Mouse (Mus musculus): ENCODE data around the gene Alk. TPM values are rescaled to one million over a fixed set of nuclear protein-coding genes. Genes with fewer than 3 reads are reported as not detected.

Gene Alk
- polyA plus RNA-seq, 2 experiments, result 0.02 to 0.03 TPM

- no peaks in the 10 kb centered on the region for H3K4me1 ChIP-seq (replicated peaks; ENCODE audit: control insufficient read depth in 2 of 2, insufficient read depth in 2 of 2, low read length in 1 of 2)
- H3K9ac ChIP-seq (replicated peaks), result no peak overlapping the region
- DNase-seq (ENCODE audit: low read depth in 3 of 3, low spot score in 3 of 3) (no peak), ATAC-seq (ENCODE audit: insufficient read depth) (no peak)
- H3K27me3 ChIP-seq (ENCODE audit: control insufficient read depth, insufficient read depth, low read length), result no peaks in the 10 kb centered on the region
- no peak overlapping the region for H3K27ac ChIP-seq
- H3K36me3 ChIP-seq (replicated peaks; ENCODE audit: control insufficient read depth, insufficient read depth, low read depth), result no peaks in the 10 kb centered on the region
- H3K9me3 ChIP-seq (ENCODE audit: control insufficient read depth, low read length), result no peaks in the 10 kb centered on the region
- 65% methylated on average over 7 of the region's 7 CpGs for WGBS (ENCODE audit: insufficient replicate concordance)
- no peak overlapping the region for H3K4me2 ChIP-seq (ENCODE audit: low read depth)
- TF ChIP-seq EP300 (IDR thresholded peaks at IDR 0.05; ENCODE audit: low read depth) (no peak), CTCF (IDR thresholded peaks at IDR 0.05; ENCODE audit: low read depth) (no peak)
- H3K4me3 ChIP-seq (ENCODE audit: insufficient read depth in 1 of 2, low read depth in 2 of 2, low read length in 2 of 2), result no peak overlapping the region
Measured at GRCm38 (mm10) chr17:72639400-72639799, 35.0 kb upstream of the Alk start.

GRCm38 (mm10) chr17:72606251-72606650, 1.8 kb upstream of the Alk start:
- 14% methylated on average over 4 of the region's 4 CpGs for WGBS (ENCODE audit: insufficient replicate concordance)
- ATAC-seq (ENCODE audit: insufficient read depth) (no peak), DNase-seq (ENCODE audit: low read depth in 3 of 3, low spot score in 3 of 3) (peak; percentile 20 to 34 (median 24))
- H3K9ac ChIP-seq (replicated peaks), result no peak overlapping the region
- H3K9me3 ChIP-seq (ENCODE audit: control insufficient read depth, low read length), result no peaks in the 10 kb centered on the region
- no peaks in the 10 kb centered on the region for H3K4me1 ChIP-seq (replicated peaks; ENCODE audit: control insufficient read depth in 2 of 2, insufficient read depth in 2 of 2, low read length in 1 of 2)
- no peak overlapping the region for H3K4me2 ChIP-seq (ENCODE audit: low read depth)
- H3K27ac ChIP-seq, result no peak overlapping the region
- no peak overlapping the region for H3K4me3 ChIP-seq (ENCODE audit: insufficient read depth in 1 of 2, low read depth in 2 of 2, low read length in 2 of 2)
- peaks cover 16% of the 10 kb centered on the region for H3K27me3 ChIP-seq (ENCODE audit: control insufficient read depth, insufficient read depth, low read length)
- TF ChIP-seq CTCF (IDR thresholded peaks at IDR 0.05; ENCODE audit: low read depth) (peak; percentile 79), EP300 (IDR thresholded peaks at IDR 0.05; ENCODE audit: low read depth) (no peak)
- H3K36me3 ChIP-seq (replicated peaks; ENCODE audit: control insufficient read depth, insufficient read depth, low read depth), result no peaks in the 10 kb centered on the region

- Histone ChIP-seq H3K4me2 (ENCODE audit: low read depth) (peak overlapping the region; percentile 34), H3K4me1 (replicated peaks; ENCODE audit: control insufficient read depth in 2 of 2, insufficient read depth in 2 of 2, low read length in 1 of 2) (no peaks in the 10 kb centered on the region), H3K9ac (replicated peaks) (no peak overlapping the region), H3K27me3 (ENCODE audit: control insufficient read depth, insufficient read depth, low read length) (peaks cover 16% of the 10 kb centered on the region), H3K36me3 (replicated peaks; ENCODE audit: control insufficient read depth, insufficient read depth, low read depth) (no peaks in the 10 kb centered on the region), H3K4me3 (ENCODE audit: insufficient read depth in 1 of 2, low read depth in 2 of 2, low read length in 2 of 2) (peak overlapping the region in 1 of 2 experiments; percentile 16; a peak in 1 of 4 replicates), H3K9me3 (ENCODE audit: control insufficient read depth, low read length) (no peaks in the 10 kb centered on the region), H3K27ac (no peak overlapping the region)
- 2% methylated on average over 51 of the region's 51 CpGs for WGBS (ENCODE audit: insufficient replicate concordance)
- TF ChIP-seq CTCF (IDR thresholded peaks at IDR 0.05; ENCODE audit: low read depth) (no peak), EP300 (IDR thresholded peaks at IDR 0.05; ENCODE audit: low read depth) (no peak)
- no peak for DNase-seq (ENCODE audit: low read depth in 3 of 3, low spot score in 3 of 3)
- ATAC-seq (ENCODE audit: insufficient read depth), result no peak
Measured at GRCm38 (mm10) chr17:72603886-72604609, 379 bp downstream of the Alk start.

- H3K27me3 ChIP-seq (ENCODE audit: control insufficient read depth, insufficient read depth, low read length), result peaks cover 16% of the 10 kb centered on the region
- H3K27ac ChIP-seq, result no peak overlapping the region
- no peaks in the 10 kb centered on the region for H3K4me1 ChIP-seq (replicated peaks; ENCODE audit: control insufficient read depth in 2 of 2, insufficient read depth in 2 of 2, low read length in 1 of 2)
- no peaks in the 10 kb centered on the region for H3K36me3 ChIP-seq (replicated peaks; ENCODE audit: control insufficient read depth, insufficient read depth, low read depth)
- H3K9ac ChIP-seq (replicated peaks), result no peak overlapping the region
- DNase-seq (ENCODE audit: low read depth in 3 of 3, low spot score in 3 of 3), result peak in 2 of 3 experiments; percentile 9 to 17
- no peaks in the 10 kb centered on the region for H3K9me3 ChIP-seq (ENCODE audit: control insufficient read depth, low read length)
- TF ChIP-seq CTCF (IDR thresholded peaks at IDR 0.05; ENCODE audit: low read depth) (no peak), EP300 (IDR thresholded peaks at IDR 0.05; ENCODE audit: low read depth) (no peak)
- no peak overlapping the region for H3K4me3 ChIP-seq (ENCODE audit: insufficient read depth in 1 of 2, low read depth in 2 of 2, low read length in 2 of 2)
- ATAC-seq (ENCODE audit: insufficient read depth), result no peak
- 2% methylated on average over 40 of the region's 40 CpGs for WGBS (ENCODE audit: insufficient replicate concordance)
- H3K4me2 ChIP-seq (ENCODE audit: low read depth), result no peak overlapping the region
Measured at GRCm38 (mm10) chr17:72603118-72603885, 1.1 kb downstream of the Alk start.

- H3K27me3 ChIP-seq (ENCODE audit: control insufficient read depth, insufficient read depth, low read length), result peaks cover 16% of the 10 kb centered on the region
- WGBS (ENCODE audit: insufficient replicate concordance), result 64% methylated on average over 5 of the region's 5 CpGs
- DNase-seq (ENCODE audit: low read depth in 3 of 3, low spot score in 3 of 3) (no peak), ATAC-seq (ENCODE audit: insufficient read depth) (no peak)
- H3K36me3 ChIP-seq (replicated peaks; ENCODE audit: control insufficient read depth, insufficient read depth, low read depth), result no peaks in the 10 kb centered on the region
- H3K4me2 ChIP-seq (ENCODE audit: low read depth), result no peak overlapping the region
- H3K4me1 ChIP-seq (replicated peaks; ENCODE audit: control insufficient read depth in 2 of 2, insufficient read depth in 2 of 2, low read length in 1 of 2), result no peaks in the 10 kb centered on the region
- no peak overlapping the region for H3K27ac ChIP-seq
- H3K9ac ChIP-seq (replicated peaks), result no peak overlapping the region
- H3K4me3 ChIP-seq (ENCODE audit: insufficient read depth in 1 of 2, low read depth in 2 of 2, low read length in 2 of 2), result no peak overlapping the region
- no peaks in the 10 kb centered on the region for H3K9me3 ChIP-seq (ENCODE audit: control insufficient read depth, low read length)
- no peak for TF ChIP-seq CTCF (IDR thresholded peaks at IDR 0.05; ENCODE audit: low read depth)
- TF ChIP-seq EP300 (IDR thresholded peaks at IDR 0.05; ENCODE audit: low read depth), result no peak
Measured at GRCm38 (mm10) chr17:72600806-72601205, 3.6 kb downstream of the Alk start.

All from liver, embryonic 14.5 days (tissue).